Mouse (Mus musculus): ENCODE measurements around the gene Jak2.

DNA sequence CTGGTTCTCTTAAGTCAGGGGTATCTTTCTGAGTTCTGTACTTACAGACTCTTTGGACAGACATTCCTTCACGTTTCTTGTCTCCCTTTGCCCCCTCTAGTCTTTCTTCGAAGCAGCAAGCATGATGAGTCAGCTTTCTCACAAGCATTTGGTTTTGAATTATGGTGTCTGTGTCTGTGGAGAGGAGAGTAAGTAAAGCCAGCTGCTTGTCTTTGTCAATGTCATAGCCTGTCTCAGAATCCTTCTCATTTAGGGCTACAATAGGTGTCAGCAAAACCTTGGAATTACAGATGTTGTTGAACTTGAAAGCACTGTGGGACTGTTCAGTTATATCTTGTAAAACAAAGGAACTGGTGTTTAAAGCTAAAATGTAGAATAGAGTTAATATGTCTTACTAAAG, 43.1 kb downstream of the Jak2 start:
- no peak for TF ChIP-seq TAL1 (IDR thresholded peaks at IDR 0.05; ENCODE audit: low read length)
- TF ChIP-seq GATA1 (IDR thresholded peaks at IDR 0.05; ENCODE audit: low read length) = no peak
